ENCODE assay signal across 20 mouse cellular contexts in the genomic region with DNA sequence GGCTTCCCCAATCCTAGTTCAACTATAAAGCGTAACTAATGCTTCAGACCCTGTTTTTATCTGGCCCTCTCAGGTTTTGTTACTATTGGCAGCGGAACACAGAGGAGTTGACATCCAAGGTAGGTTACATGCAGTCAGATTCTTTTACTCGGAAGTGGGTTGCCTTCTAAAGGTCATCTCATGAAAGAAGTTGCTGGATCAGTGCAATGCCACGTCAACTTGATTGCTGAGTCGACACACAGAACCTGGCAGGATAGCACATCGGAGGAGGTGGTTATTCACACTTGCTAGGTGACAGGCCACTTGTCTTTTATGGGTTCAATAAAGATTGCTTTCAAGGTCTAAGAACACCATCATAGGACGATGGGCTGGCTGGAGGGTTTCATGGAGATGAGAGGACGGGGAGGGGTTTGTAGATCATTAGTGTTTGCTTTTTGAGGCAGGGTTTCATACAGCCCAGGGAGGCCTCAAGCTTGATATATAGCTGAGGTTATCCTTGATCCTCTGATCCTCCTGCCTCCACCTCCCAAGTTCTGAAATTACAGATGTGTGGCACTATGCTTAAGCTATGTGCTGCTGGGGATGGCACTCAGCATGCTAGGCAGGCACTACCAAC. TPM values are rescaled to one million over a fixed set of nuclear protein-coding genes. Genes with fewer than 3 reads are reported as not detected.
"Had no signal": no experiment of that assay in that cellular context is flagged by ENCODE, and none has a peak within 500 bp of the region (broad histone marks: within the 10 kb centered on the region; RNA-seq: fewer than 3 reads in every experiment).

No protein-coding gene starts in this region.

- H3K27ac ChIP-seq: midbrain, embryonic 10.5 days; midbrain, embryonic 12.5 days; neural tube, embryonic 13.5 days; neural tube, embryonic 15.5 days; stomach, embryonic 15.5 days; stomach, postnatal 0 days had no signal

- H3K27me3 ChIP-seq: midbrain, embryonic 12.5 days; neural tube, embryonic 13.5 days; neural tube, embryonic 15.5 days; stomach, embryonic 15.5 days had no signal

- H3K4me3 ChIP-seq: midbrain, embryonic 10.5 days; midbrain, embryonic 12.5 days; myocyte; neural tube, embryonic 13.5 days; neural tube, embryonic 15.5 days; stomach, embryonic 15.5 days had no signal

- H3K4me1 ChIP-seq: midbrain, embryonic 12.5 days; stomach, embryonic 15.5 days had no signal

- H3K36me3 ChIP-seq: midbrain, embryonic 10.5 days; midbrain, embryonic 12.5 days; neural tube, embryonic 13.5 days; neural tube, embryonic 15.5 days; stomach, embryonic 15.5 days had no signal

- H3K9ac ChIP-seq: lung, embryonic 14.5 days; midbrain, embryonic 12.5 days; neural tube, embryonic 13.5 days; neural tube, embryonic 15.5 days; stomach, embryonic 15.5 days had no signal

- DNase-seq: lung, adult 18-20 months; lung, embryonic 14.5 days; lung, postnatal 10 days; lung, postnatal 4 days; midbrain, embryonic 14.5 days; right cerebral cortex, adult 18-20 months; right cerebral cortex, postnatal 25 days; right cerebral cortex, postnatal 4 days; thymus, adult 2 months; thymus, postnatal 25 days; thymus, postnatal 4 days had no signal

- H3K4me2 ChIP-seq: lung, embryonic 14.5 days; midbrain, embryonic 12.5 days; neural tube, embryonic 13.5 days; neural tube, embryonic 15.5 days; stomach, embryonic 15.5 days had no signal

- H3K9me3 ChIP-seq: midbrain, embryonic 10.5 days; midbrain, embryonic 12.5 days; neural tube, embryonic 13.5 days; neural tube, embryonic 15.5 days; stomach, embryonic 15.5 days had no signal

- ATAC-seq: midbrain, embryonic 16.5 days had no signal

RNA-seq across cellular contexts. Expression of gene Rasd2, which starts 11.6 kb away (rescaled TPM):
- total RNA-seq: megakaryocyte-erythroid progenitor cell, adult 5-6 weeks had no signal
- polyA plus RNA-seq: myocyte had no signal
